Mouse (Mus musculus) forebrain, embryonic 10.5 days (tissue): ENCODE data around the gene Pnp. TPM values are rescaled to one million over a fixed set of nuclear protein-coding genes. Genes with fewer than 3 reads are reported as not detected.
"Not testable (repeated sequence)": the region's sequence is repeated elsewhere in the genome, so short reads cannot be mapped to it uniquely, and the experiment has no call there.

Source experiments
- DNase-seq: peaks from one replicate; pipeline ENCODE4 v3.0.0-alpha.2; 2017; ENCODE audit warnings: low spot score; ENCODE audit errors: extremely low spot score
- H3K27ac ChIP-seq: fragments of 300-500 bp; sonication (generic); 2 replicates; pipeline ENCODE4 v1.5.1; 2016; ENCODE audit warnings: mild to moderate bottlenecking
- H3K27me3 ChIP-seq: fragments of 300-500 bp; sonication (generic); 2 replicates; pipeline ENCODE4 v1.6.1; 2016; ENCODE audit warnings: mild to moderate bottlenecking; ENCODE audit not compliant: poor library complexity, severe bottlenecking
- H3K36me3 ChIP-seq: fragments of 300-500 bp; sonication (generic); replicated peaks from 2 replicates; pipeline ENCODE4 v1.6.1; 2016; ENCODE audit warnings: mild to moderate bottlenecking, moderate library complexity
- H3K4me1 ChIP-seq: fragments of 300-500 bp; sonication (generic); 2 replicates; pipeline ENCODE4 v1.6.1; 2016
- H3K4me3 ChIP-seq: fragments of 300-500 bp; sonication (generic); 2 replicates; pipeline ENCODE4 v1.5.1; 2016; ENCODE audit warnings: mild to moderate bottlenecking, moderate library complexity
- H3K9me3 ChIP-seq: fragments of 300-500 bp; sonication (generic); 2 replicates; pipeline ENCODE4 v1.6.1; 2016; ENCODE audit warnings: mild to moderate bottlenecking, moderate library complexity
- WGBS: fragments of 180-500 bp; shearing (Covaris S2); methylation state at CpG from one replicate; pipeline ENCODE4 v1.1.7; 2016; 5-methylcytosine and 5-hydroxymethylcytosine counted together
- polyA plus RNA-seq: library from polyadenylated mRNA; unstranded; fragments of >200 nt; fragmentation: Nextera tagmentation; extraction: Ambion mirVana; gene quantifications from 2 replicates; pipeline ENCODE4 v1.2.1, GENCODE M21; 2016

Gene Pnp
- polyA plus RNA-seq, 1 experiment from 2014 or later: 83.6 TPM

GRCm38 (mm10) chr14:50905327-50905726 lies 25.6 kb upstream of the Pnp start:
- not testable (repeated sequence) for H3K27ac ChIP-seq, H3K9me3 ChIP-seq, DNase-seq, H3K4me1 ChIP-seq, H3K4me3 ChIP-seq, H3K36me3 ChIP-seq, H3K27me3 ChIP-seq

GRCm38 (mm10) chr14:50908126-50908525 lies 22.8 kb upstream of the Pnp start:
- Histone ChIP-seq H3K9me3 (no peaks in the 10 kb centered on the region), H3K27ac (no peak overlapping the region), H3K36me3 (peaks cover 27% of the 10 kb centered on the region), H3K4me1 (peaks cover 12% of the 10 kb centered on the region), H3K27me3 (no peaks in the 10 kb centered on the region), H3K4me3 (no peak overlapping the region)
- 76% methylated on average over 4 of the region's 4 CpGs for WGBS
- DNase-seq: no peak

- peaks cover 57% of the 10 kb centered on the region for H3K36me3 ChIP-seq
- no peak for DNase-seq
- no peak overlapping the region for H3K4me3 ChIP-seq
- no peak overlapping the region for H3K27ac ChIP-seq
- H3K27me3 ChIP-seq: no peaks in the 10 kb centered on the region
- 46% methylated on average over 3 of the region's 3 CpGs for WGBS
- H3K4me1 ChIP-seq: peaks cover 3% of the 10 kb centered on the region; the same call in 1 of the 2 replicates
- H3K9me3 ChIP-seq: no peaks in the 10 kb centered on the region
Measured at GRCm38 (mm10) chr14:50911356-50911755, 19.5 kb upstream of the Pnp start.

DNA sequence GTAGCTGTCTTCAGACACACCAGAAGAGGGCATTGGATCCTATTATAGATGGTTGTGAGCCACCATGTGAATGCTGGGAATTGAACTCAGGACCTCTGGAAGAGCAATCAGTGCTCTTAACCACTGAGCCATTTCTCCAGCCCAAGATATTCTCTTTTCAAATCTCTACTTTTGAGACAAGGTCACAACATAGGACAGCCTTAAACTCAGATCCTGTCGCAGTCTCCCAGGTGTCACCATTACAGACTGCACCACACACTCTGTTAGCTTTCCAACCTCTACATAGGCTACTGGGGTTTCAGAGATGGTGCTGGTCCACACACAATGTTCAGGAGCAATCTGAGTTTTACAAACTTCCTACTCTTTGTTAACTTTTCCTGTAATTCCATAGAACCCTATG lies 7.4 kb upstream of the Pnp start:
- H3K27ac ChIP-seq, H3K27me3 ChIP-seq, DNase-seq, H3K9me3 ChIP-seq: not testable (repeated sequence)
- Histone ChIP-seq H3K36me3 (peaks cover 52% of the 10 kb centered on the region), H3K4me1 (peaks cover 25% of the 10 kb centered on the region), H3K4me3 (peak overlapping the region; percentile 86)
- 75% methylated on average over 1 of the region's 1 CpGs for WGBS

GRCm38 (mm10) chr14:50924281-50925064 lies 6.4 kb upstream of the Pnp start, which contains the start of the genes Osgep and Apex1:
Gene Osgep (minus strand): TSS chr14:50924893.
Gene Apex1 (plus strand): TSS chr14:50924968.
- Histone ChIP-seq H3K27ac (peak within 1 kb of the TSS; percentile 95), H3K4me1 (peaks cover 30% of the 10 kb centered on the region), H3K4me3 (peak within 1 kb of the TSS; percentile 86), H3K27me3 (no peaks in the 10 kb centered on the region), H3K36me3 (peaks cover 52% of the 10 kb centered on the region), H3K9me3 (no peaks in the 10 kb centered on the region)
- DNase-seq: peak; percentile 98
- WGBS: under 1% methylated on average over 57 of the region's 57 CpGs

DNA sequence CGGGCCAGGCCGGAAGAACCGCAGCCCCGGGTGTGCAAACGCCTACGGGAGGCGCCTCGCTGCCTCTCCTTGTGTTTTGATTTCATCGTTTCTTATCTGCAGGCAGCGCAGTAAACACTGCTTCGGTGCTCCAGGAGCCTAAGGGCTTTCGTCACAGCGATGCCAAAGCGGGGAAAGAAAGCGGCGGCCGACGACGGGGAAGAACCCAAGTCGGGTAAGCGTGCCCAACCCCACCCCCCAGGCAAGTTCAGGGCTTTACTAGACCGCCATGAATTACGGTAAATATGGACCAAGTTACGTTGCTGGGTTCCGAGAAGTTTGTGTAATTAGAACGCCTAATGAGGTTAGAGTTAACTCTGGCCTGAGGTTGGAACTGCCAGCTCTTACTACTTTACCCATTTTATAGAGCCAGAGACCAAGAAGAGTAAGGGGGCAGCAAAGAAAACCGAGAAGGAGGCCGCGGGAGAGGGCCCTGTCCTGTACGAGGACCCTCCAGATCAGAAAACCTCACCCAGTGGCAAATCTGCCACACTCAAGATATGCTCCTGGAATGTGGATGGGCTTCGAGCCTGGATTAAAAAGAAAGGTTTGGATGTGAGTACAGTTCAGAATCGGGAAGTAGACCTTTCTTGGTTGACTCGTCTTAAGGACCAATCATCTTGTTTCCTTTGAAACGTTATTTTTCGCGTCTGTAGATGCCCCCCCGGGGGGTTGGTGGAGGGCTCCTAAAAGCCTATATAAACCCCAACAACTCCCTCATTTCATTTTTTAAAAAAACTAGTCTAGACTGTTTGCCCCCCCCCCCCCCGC lies 5.6 kb upstream of the Pnp start:
- Histone ChIP-seq H3K27ac (peak overlapping the region; percentile 95), H3K4me3 (peak overlapping the region; percentile 86), H3K4me1 (peaks cover 37% of the 10 kb centered on the region), H3K36me3 (peaks cover 45% of the 10 kb centered on the region), H3K27me3 (no peaks in the 10 kb centered on the region), H3K9me3 (no peaks in the 10 kb centered on the region)
- DNase-seq: peak; percentile 28
- 2% methylated on average over 38 of the region's 38 CpGs for WGBS

- WGBS: 82% methylated on average over 3 of the region's 3 CpGs
- H3K4me1 ChIP-seq: peaks cover 49% of the 10 kb centered on the region
- H3K4me3 ChIP-seq: no peak overlapping the region
- H3K9me3 ChIP-seq: no peaks in the 10 kb centered on the region
- no peak overlapping the region for H3K27ac ChIP-seq
- H3K36me3 ChIP-seq: peaks cover 40% of the 10 kb centered on the region
- DNase-seq: no peak
- no peaks in the 10 kb centered on the region for H3K27me3 ChIP-seq
Measured at GRCm38 (mm10) chr14:50927366-50927765, 3.5 kb upstream of the Pnp start.

- WGBS: 21% methylated on average over 10 of the region's 10 CpGs
Measured at GRCm38 (mm10) chr14:50929951-50930350, 931 bp upstream of the Pnp start.

GRCm38 (mm10) chr14:50930377-50930753 lies 517 bp upstream of the Pnp start:
- Histone ChIP-seq H3K4me3 (peak overlapping the region; percentile 95), H3K27ac (peak overlapping the region; percentile 94), H3K9me3 (no peaks in the 10 kb centered on the region), H3K27me3 (no peaks in the 10 kb centered on the region), H3K4me1 (peaks cover 41% of the 10 kb centered on the region), H3K36me3 (peaks cover 40% of the 10 kb centered on the region)
- under 1% methylated on average over 38 of the region's 38 CpGs for WGBS
- no peak for DNase-seq

More at GRCm38 (mm10) chr14:50929951-50930350, 931 bp upstream of the Pnp start:
- no peak for DNase-seq
- Histone ChIP-seq H3K27me3 (no peaks in the 10 kb centered on the region), H3K36me3 (peaks cover 40% of the 10 kb centered on the region), H3K4me1 (peaks cover 41% of the 10 kb centered on the region), H3K4me3 (peak overlapping the region; percentile 95), H3K27ac (peak overlapping the region; percentile 94), H3K9me3 (no peaks in the 10 kb centered on the region)

- peak overlapping the region; percentile 95 for H3K4me3 ChIP-seq
- WGBS: 11% methylated on average over 12 of the region's 12 CpGs
- H3K36me3 ChIP-seq: peaks cover 31% of the 10 kb centered on the region
- H3K4me1 ChIP-seq: peaks cover 33% of the 10 kb centered on the region
- no peaks in the 10 kb centered on the region for H3K9me3 ChIP-seq
- peak overlapping the region; percentile 94 for H3K27ac ChIP-seq
- DNase-seq: no peak
- H3K27me3 ChIP-seq: no peaks in the 10 kb centered on the region
Measured at GRCm38 (mm10) chr14:50931493-50932020, 675 bp downstream of the Pnp start.

DNA sequence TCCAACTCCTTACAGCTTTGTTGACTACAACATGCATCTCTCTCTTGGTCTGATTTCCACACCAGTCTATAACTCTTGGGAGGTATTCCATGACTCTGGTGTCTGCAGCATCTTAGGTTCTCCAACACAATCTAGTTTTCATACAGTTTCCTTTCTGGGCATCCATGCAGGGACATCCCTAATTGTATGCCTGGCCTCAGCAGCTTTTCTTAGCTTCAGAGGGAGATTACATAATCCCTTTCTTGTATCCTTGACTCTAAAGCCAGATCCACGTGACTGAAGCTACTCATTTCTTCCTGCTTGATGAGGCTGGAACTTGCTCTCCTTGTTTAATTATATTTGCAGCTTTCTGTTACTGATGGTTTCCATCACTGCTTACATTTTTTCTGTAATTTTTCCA lies 5.8 kb downstream of the Pnp start:
- H3K36me3 ChIP-seq: no peaks in the 10 kb centered on the region
- H3K9me3 ChIP-seq: no peaks in the 10 kb centered on the region
- no peak for DNase-seq
- H3K4me3 ChIP-seq: no peak overlapping the region
- WGBS: 63% methylated on average over 1 of the region's 1 CpGs
- peaks cover 6% of the 10 kb centered on the region for H3K4me1 ChIP-seq
- H3K27me3 ChIP-seq: no peaks in the 10 kb centered on the region
- H3K27ac ChIP-seq: no peak overlapping the region

GRCm38 (mm10) chr14:50938119-50938908 lies 7.4 kb downstream of the Pnp start:
- Histone ChIP-seq H3K9me3 (no peaks in the 10 kb centered on the region), H3K4me1 (no peaks in the 10 kb centered on the region), H3K27ac (no peak overlapping the region), H3K4me3 (no peak overlapping the region), H3K36me3 (no peaks in the 10 kb centered on the region), H3K27me3 (no peaks in the 10 kb centered on the region)
- WGBS: 87% methylated on average over 3 of the region's 3 CpGs
- DNase-seq: no peak
